Mouse (Mus musculus) ES-E14 (cell line): ENCODE results near the gene 2810004N23Rik. TPM values are rescaled to one million over a fixed set of nuclear protein-coding genes. Genes with fewer than 3 reads are reported as not detected.

Experiments
- DNase-seq: peaks from one replicate; pipeline ENCODE4 v3.0.0-alpha.2; 2013; ENCODE audit warnings: low read depth, low spot score
- H3K27ac ChIP-seq: 2 replicates; pipeline ENCODE4 v1.5.1; 2012; ENCODE audit warnings: low read depth, mild to moderate bottlenecking, low read length, moderate library complexity, mixed read lengths; ENCODE audit not compliant: poor library complexity, insufficient read depth, severe bottlenecking
- H3K36me3 ChIP-seq: 2 replicates; pipeline ENCODE4 v1.6.1; 2012; ENCODE audit warnings: mild to moderate bottlenecking, low read length, moderate library complexity, mixed read lengths; ENCODE audit not compliant: control insufficient read depth, poor library complexity, insufficient read depth, severe bottlenecking
- H3K4me1 ChIP-seq, 2 experiments: fragments of 150-350 bp in 1 of 2; sonication (generic) in 1 of 2; 2 replicates each; pipeline ENCODE4 v1.6.1; 2012; ENCODE audit warnings: low read length in 2 of 2, mild to moderate bottlenecking in 1 of 2, mixed read lengths in 1 of 2; ENCODE audit not compliant: control insufficient read depth in 2 of 2, insufficient read depth in 2 of 2, poor library complexity in 1 of 2
- H3K4me3 ChIP-seq, 2 experiments: fragments of 150-350 bp in 1 of 2; sonication (generic) in 1 of 2; 2 replicates each; pipeline ENCODE4 v1.5.1; 2012; ENCODE audit warnings: low read length in 2 of 2, low read depth in 1 of 2, mild to moderate bottlenecking in 1 of 2, mixed read lengths in 1 of 2; ENCODE audit not compliant: insufficient read depth in 1 of 2, poor library complexity in 1 of 2, severe bottlenecking in 1 of 2
- H3K9ac ChIP-seq: 2 replicates; pipeline ENCODE4 v1.6.1; 2012; ENCODE audit warnings: low read depth, mild to moderate bottlenecking, low read length, mixed read lengths; ENCODE audit not compliant: poor library complexity, insufficient read depth, severe bottlenecking
- H3K9me3 ChIP-seq: fragments of 150-350 bp; sonication (generic); 2 replicates; pipeline ENCODE4 v1.6.1; 2012; ENCODE audit warnings: low read depth, mild to moderate bottlenecking, low read length; ENCODE audit not compliant: control insufficient read depth, insufficient read depth
- CHD2 ChIP-seq: IDR thresholded peaks from 2 replicates; pipeline ENCODE4 v1.6.1; 2014; ENCODE audit warnings: mild to moderate bottlenecking, low read depth, low read length, inconsistent platforms
- HCFC1 ChIP-seq: IDR thresholded peaks from 2 replicates; pipeline ENCODE4 v1.6.1; 2012; ENCODE audit warnings: low read length, inconsistent platforms, borderline replicate concordance; ENCODE audit not compliant: insufficient read depth
- MAFK ChIP-seq: IDR thresholded peaks from 2 replicates; pipeline ENCODE4 v1.6.1; 2014; ENCODE audit warnings: mild to moderate bottlenecking, low read depth, low read length, inconsistent platforms; ENCODE audit not compliant: insufficient read depth
- ZC3H11A ChIP-seq: IDR thresholded peaks from 2 replicates; pipeline ENCODE4 v1.6.1; 2012; ENCODE audit warnings: low read depth, mild to moderate bottlenecking, inconsistent platforms, low read length, borderline replicate concordance
- ZNF384 ChIP-seq: IDR thresholded peaks from 2 replicates; pipeline ENCODE4 v1.6.1; 2012; ENCODE audit warnings: low read depth, low read length, inconsistent platforms
- in situ Hi-C, 2 experiments: fragments of 600-800 bp; cut with MboI; formaldehyde crosslinking; loops; one replicate each; pipeline ENCODE4 v1.15.1; 2025; ENCODE audit warnings: low sequenced_read_pairs in 2 of 2, inconsistent platforms in 1 of 2; ENCODE audit not compliant: unreplicated experiment in 2 of 2
- total RNA-seq: library from RNA; depleted of rRNA; stranded (reverse); fragments of 300-350 nt; gene quantifications from 2 replicates; pipeline ENCODE4 v1.2.3, GENCODE M21; 2012

The 2810004N23Rik gene
- total RNA-seq, 1 experiment: 83.6 TPM

DNA sequence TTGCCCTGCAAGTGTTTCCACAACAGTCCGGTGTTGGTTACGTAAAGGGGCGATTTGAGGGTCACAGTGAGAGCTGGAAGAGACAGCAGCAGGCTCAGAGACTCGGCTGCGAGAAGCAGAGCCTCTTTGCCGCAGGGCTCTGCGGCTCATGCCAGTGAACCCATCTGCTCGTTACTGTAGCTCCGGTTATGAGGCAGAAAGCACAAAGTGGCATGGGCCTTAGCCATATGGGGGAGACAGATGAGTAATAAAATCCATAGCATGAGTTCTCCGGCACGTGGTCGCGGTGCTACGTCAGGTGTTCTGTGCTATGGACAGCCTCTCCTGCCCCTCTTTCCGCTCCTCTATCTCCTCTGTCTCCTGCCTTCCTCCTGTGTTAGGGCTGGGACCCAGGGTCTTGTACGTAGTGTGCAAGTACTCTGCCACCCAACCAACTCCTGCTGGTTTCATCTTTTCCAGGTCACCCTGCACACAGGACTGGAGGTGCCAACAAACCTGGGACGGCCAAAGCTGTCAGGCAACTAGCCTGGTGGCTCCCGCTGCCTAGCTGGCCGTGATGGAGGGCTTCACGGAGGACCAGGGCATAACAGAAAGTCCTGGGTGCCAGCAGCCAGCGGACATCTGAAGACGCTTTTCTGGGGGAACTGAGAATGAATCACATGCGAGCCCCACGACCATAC is 34.2 kb downstream of the 2810004N23Rik start:
- in situ Hi-C loops: no loop called here
- H3K36me3 ChIP-seq: no peaks in the 10 kb centered on the region; the same call in 1 of the 2 replicates
- H3K9me3 ChIP-seq: no peaks in the 10 kb centered on the region
- no peak overlapping the region for H3K9ac ChIP-seq
- H3K4me3 ChIP-seq: no peak overlapping the region
- TF ChIP-seq MAFK (no peak), ZNF384 (no peak), HCFC1 (no peak), ZC3H11A (no peak), CHD2 (no peak)
- DNase-seq: no peak
- H3K27ac ChIP-seq: no peak overlapping the region
- peaks cover 0 to 16% of the 10 kb centered on the region in 2 experiments; a peak in 2 of 4 replicates for H3K4me1 ChIP-seq

DNA sequence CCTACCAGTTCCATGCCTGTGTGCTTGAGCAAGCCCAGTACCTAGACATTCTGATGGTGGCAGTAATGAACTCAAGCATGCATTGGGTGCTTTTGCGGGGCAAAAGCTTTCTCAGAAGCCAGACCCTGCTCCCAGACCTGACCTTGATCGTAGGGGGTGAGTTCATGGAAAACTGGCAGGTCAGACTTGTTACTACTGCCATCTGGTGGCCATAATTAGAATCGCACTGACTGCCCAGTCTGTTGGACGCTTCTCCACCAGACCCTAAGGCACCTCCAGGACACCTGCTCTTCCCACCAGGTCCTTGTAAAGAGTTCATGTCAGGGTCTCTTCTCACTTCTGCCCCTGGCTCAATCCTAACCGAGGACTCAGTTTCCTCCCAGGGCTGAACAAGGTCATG is 35.5 kb downstream of the 2810004N23Rik start:
- H3K9me3 ChIP-seq: no peaks in the 10 kb centered on the region
- H3K4me1 ChIP-seq: peaks cover 0 to 17% of the 10 kb centered on the region in 2 experiments; a peak in 2 of 4 replicates
- DNase-seq: peak; percentile 60
- no peak overlapping the region for H3K4me3 ChIP-seq
- TF ChIP-seq ZC3H11A: peak; percentile 14; the same call in 1 of the 2 replicates
- TF ChIP-seq CHD2: no peak
- H3K36me3 ChIP-seq: peaks cover 2% of the 10 kb centered on the region; the same call in 1 of the 2 replicates
- in situ Hi-C loops: no loop called here
- no peak overlapping the region for H3K9ac ChIP-seq
- no peak overlapping the region for H3K27ac ChIP-seq

DNA sequence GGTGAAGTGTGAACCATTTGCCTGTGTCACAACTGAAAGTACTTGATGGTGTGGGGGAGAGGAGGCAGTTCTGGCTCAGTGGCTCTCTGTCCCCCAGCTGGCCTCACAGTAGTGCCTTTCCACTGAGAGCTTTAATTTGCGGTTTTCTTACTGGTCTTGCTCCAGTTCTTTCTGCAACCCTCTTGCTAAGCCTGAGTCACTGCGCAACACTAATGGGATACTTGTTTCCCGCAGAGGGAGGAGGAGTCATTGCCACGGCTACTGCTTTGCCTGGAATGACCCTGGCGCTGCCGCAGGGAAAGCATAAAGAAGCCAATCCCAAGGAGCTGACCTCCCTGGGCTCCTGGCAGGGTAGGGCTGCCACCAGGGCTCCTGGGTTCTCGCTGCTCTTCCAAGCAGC is 36.3 kb downstream of the 2810004N23Rik start:
- H3K4me3 ChIP-seq: no peak overlapping the region
- no peak overlapping the region for H3K27ac ChIP-seq
- in situ Hi-C loops: no loop called here
- TF ChIP-seq HCFC1 (no peak), CHD2 (no peak), ZNF384 (no peak), ZC3H11A (no peak), MAFK (no peak)
- H3K9me3 ChIP-seq: no peaks in the 10 kb centered on the region
- H3K4me1 ChIP-seq: peaks cover 0 to 17% of the 10 kb centered on the region in 2 experiments; a peak in 2 of 4 replicates
- peaks cover 2% of the 10 kb centered on the region; the same call in 1 of the 2 replicates for H3K36me3 ChIP-seq
- no peak for DNase-seq
- no peak overlapping the region for H3K9ac ChIP-seq

GRCm38 (mm10) chr8:124823497-124823896 is 39.4 kb downstream of the 2810004N23Rik start:
- no peak for TF ChIP-seq MAFK
- TF ChIP-seq CHD2: no peak
- TF ChIP-seq HCFC1: no peak
- no peak for TF ChIP-seq ZNF384
- no peak for TF ChIP-seq ZC3H11A
- in situ Hi-C loops: no loop called here
- peaks cover 0 to 14% of the 10 kb centered on the region in 2 experiments; a peak in 2 of 4 replicates for H3K4me1 ChIP-seq
- no peak for DNase-seq
- no peak overlapping the region for H3K9ac ChIP-seq
- H3K4me3 ChIP-seq: no peak overlapping the region
- H3K36me3 ChIP-seq: peaks cover 2% of the 10 kb centered on the region; the same call in 1 of the 2 replicates
- no peaks in the 10 kb centered on the region for H3K9me3 ChIP-seq
- H3K27ac ChIP-seq: no peak overlapping the region

DNA sequence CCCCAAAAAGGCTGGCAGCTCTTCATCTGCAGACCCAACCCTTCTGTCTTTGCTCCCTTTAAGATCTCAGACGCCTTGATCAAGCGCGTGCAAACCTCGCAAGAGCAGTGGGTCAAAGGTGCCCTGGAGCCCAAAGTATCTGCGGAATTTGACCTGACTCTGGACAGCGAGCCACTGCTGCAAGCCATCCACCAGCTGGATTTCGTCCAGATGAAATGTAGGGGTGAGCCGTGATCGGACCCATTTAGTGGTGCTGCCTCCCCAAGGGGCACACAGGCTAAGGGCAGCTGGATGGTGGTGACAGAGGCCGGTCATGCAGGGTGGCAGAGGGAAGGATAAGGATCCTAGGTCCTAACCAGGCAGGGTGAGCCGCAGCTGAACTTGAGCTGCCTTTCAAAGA is 42.8 kb downstream of the 2810004N23Rik start:
- Histone ChIP-seq H3K4me3 (no peak overlapping the region), H3K9ac (no peak overlapping the region), H3K4me1 (peaks cover 0 to 2% of the 10 kb centered on the region in 2 experiments; a peak in 1 of 4 replicates), H3K27ac (no peak overlapping the region), H3K9me3 (no peaks in the 10 kb centered on the region), H3K36me3 (peaks cover 2% of the 10 kb centered on the region; the same call in 1 of the 2 replicates)
- in situ Hi-C loops: no loop called here
- TF ChIP-seq ZC3H11A: no peak
- no peak for TF ChIP-seq ZNF384
- no peak for TF ChIP-seq HCFC1
- no peak for TF ChIP-seq MAFK
- no peak for TF ChIP-seq CHD2
- DNase-seq: no peak
